Mouse (Mus musculus): ENCODE data around the gene Rbbp5. TPM values are rescaled to one million over a fixed set of nuclear protein-coding genes. Genes with fewer than 3 reads are reported as not detected.
"Not testable (repeated sequence)": the region's sequence is repeated elsewhere in the genome, so short reads cannot be mapped to it uniquely, and the experiment has no call there.

Rbbp5 gene
- polyA plus RNA-seq, 1 experiment from 2014 or later, result 16.5 TPM

- Histone ChIP-seq H3K9ac (replicated peaks; ENCODE audit: low read depth) (no peak overlapping the region), H3K4me1 (ENCODE audit: insufficient read depth, low read depth, low read length) (no peaks in the 10 kb centered on the region), H3K27ac (ENCODE audit: low read length) (no peak overlapping the region), H3K9me3 (ENCODE audit: low read length) (no peaks in the 10 kb centered on the region), H3K36me3 (ENCODE audit: insufficient read depth, low read length) (peaks cover under 1% of the 10 kb centered on the region; the same call in 1 of the 2 replicates), H3K27me3 (replicated peaks; ENCODE audit: insufficient read depth, low read length) (no peaks in the 10 kb centered on the region), H3K4me2 (replicated peaks; ENCODE audit: low read depth, low read length) (no peak overlapping the region), H3K4me3 (ENCODE audit: low read depth, low read length) (no peak overlapping the region)
- TF ChIP-seq EP300 (IDR thresholded peaks at IDR 0.05) (no peak), CTCF (IDR thresholded peaks at IDR 0.05) (peak; percentile 34; the same call in 1 of the 2 replicates)
- DNase-seq (ENCODE audit: low spot score), result no peak
- ATAC-seq, result no peak
- 88% methylated on average over 7 of the region's 7 CpGs for WGBS
Observed at GRCm38 (mm10) chr1:132469519-132469918, 7.6 kb upstream of the Rbbp5 start.

- not testable (repeated sequence) for H3K4me1 ChIP-seq (ENCODE audit: insufficient read depth, low read depth, low read length); DNase-seq (ENCODE audit: low spot score); H3K4me2 ChIP-seq (replicated peaks; ENCODE audit: low read depth, low read length); H3K36me3 ChIP-seq (ENCODE audit: insufficient read depth, low read length); ATAC-seq; H3K27ac ChIP-seq (ENCODE audit: low read length); H3K9me3 ChIP-seq (ENCODE audit: low read length); H3K27me3 ChIP-seq (replicated peaks; ENCODE audit: insufficient read depth, low read length); H3K9ac ChIP-seq (replicated peaks; ENCODE audit: low read depth); H3K4me3 ChIP-seq (ENCODE audit: low read depth, low read length)
- WGBS, result 93% methylated on average over 1 of the region's 1 CpGs
Observed at GRCm38 (mm10) chr1:132470031-132470430, 7.1 kb upstream of the Rbbp5 start.

GRCm38 (mm10) chr1:132471032-132471431 lies 6.1 kb upstream of the Rbbp5 start:
- WGBS, result 78% methylated on average over 2 of the region's 2 CpGs
- Histone ChIP-seq H3K4me3 (ENCODE audit: low read depth, low read length) (no peak overlapping the region), H3K36me3 (ENCODE audit: insufficient read depth, low read length) (no peaks in the 10 kb centered on the region), H3K9ac (replicated peaks; ENCODE audit: low read depth) (no peak overlapping the region), H3K9me3 (ENCODE audit: low read length) (no peaks in the 10 kb centered on the region), H3K27ac (ENCODE audit: low read length) (no peak overlapping the region), H3K4me2 (replicated peaks; ENCODE audit: low read depth, low read length) (no peak overlapping the region), H3K4me1 (ENCODE audit: insufficient read depth, low read depth, low read length) (no peaks in the 10 kb centered on the region), H3K27me3 (replicated peaks; ENCODE audit: insufficient read depth, low read length) (no peaks in the 10 kb centered on the region)
- ATAC-seq (no peak), DNase-seq (ENCODE audit: low spot score) (no peak)
- TF ChIP-seq EP300 (IDR thresholded peaks at IDR 0.05), result no peak
- TF ChIP-seq CTCF (IDR thresholded peaks at IDR 0.05), result no peak

- DNase-seq (ENCODE audit: low spot score), result no peak
- TF ChIP-seq EP300 (IDR thresholded peaks at IDR 0.05) (no peak), CTCF (IDR thresholded peaks at IDR 0.05) (no peak)
Observed at GRCm38 (mm10) chr1:132471499-132471898, 5.7 kb upstream of the Rbbp5 start.

GRCm38 (mm10) chr1:132472537-132472936 lies 4.6 kb upstream of the Rbbp5 start:
- Histone ChIP-seq H3K4me1 (ENCODE audit: insufficient read depth, low read depth, low read length) (no peaks in the 10 kb centered on the region), H3K27ac (ENCODE audit: low read length) (no peak overlapping the region), H3K4me2 (replicated peaks; ENCODE audit: low read depth, low read length) (no peak overlapping the region), H3K4me3 (ENCODE audit: low read depth, low read length) (no peak overlapping the region), H3K27me3 (replicated peaks; ENCODE audit: insufficient read depth, low read length) (no peaks in the 10 kb centered on the region), H3K9me3 (ENCODE audit: low read length) (no peaks in the 10 kb centered on the region), H3K9ac (replicated peaks; ENCODE audit: low read depth) (no peak overlapping the region), H3K36me3 (ENCODE audit: insufficient read depth, low read length) (no peaks in the 10 kb centered on the region)
- WGBS, result 52% methylated on average over 5 of the region's 5 CpGs
- ATAC-seq (no peak), DNase-seq (ENCODE audit: low spot score) (no peak)
- TF ChIP-seq CTCF (IDR thresholded peaks at IDR 0.05) (peak; percentile 61), EP300 (IDR thresholded peaks at IDR 0.05) (no peak)

More at GRCm38 (mm10) chr1:132471499-132471898, 5.7 kb upstream of the Rbbp5 start:
- Histone ChIP-seq H3K9me3 (ENCODE audit: low read length) (no peaks in the 10 kb centered on the region), H3K4me2 (replicated peaks; ENCODE audit: low read depth, low read length) (no peak overlapping the region), H3K9ac (replicated peaks; ENCODE audit: low read depth) (no peak overlapping the region), H3K36me3 (ENCODE audit: insufficient read depth, low read length) (no peaks in the 10 kb centered on the region), H3K27ac (ENCODE audit: low read length) (no peak overlapping the region), H3K27me3 (replicated peaks; ENCODE audit: insufficient read depth, low read length) (no peaks in the 10 kb centered on the region), H3K4me1 (ENCODE audit: insufficient read depth, low read depth, low read length) (no peaks in the 10 kb centered on the region), H3K4me3 (ENCODE audit: low read depth, low read length) (no peak overlapping the region)
- no peak for ATAC-seq
- WGBS, result 89% methylated on average over 5 of the region's 5 CpGs

GRCm38 (mm10) chr1:132474496-132474895 lies 2.7 kb upstream of the Rbbp5 start:
- Histone ChIP-seq H3K9ac (replicated peaks; ENCODE audit: low read depth) (no peak overlapping the region), H3K4me2 (replicated peaks; ENCODE audit: low read depth, low read length) (no peak overlapping the region), H3K4me3 (ENCODE audit: low read depth, low read length) (no peak overlapping the region), H3K27me3 (replicated peaks; ENCODE audit: insufficient read depth, low read length) (no peaks in the 10 kb centered on the region), H3K36me3 (ENCODE audit: insufficient read depth, low read length) (no peaks in the 10 kb centered on the region), H3K4me1 (ENCODE audit: insufficient read depth, low read depth, low read length) (no peaks in the 10 kb centered on the region; the same call in 1 of the 2 replicates), H3K9me3 (ENCODE audit: low read length) (no peaks in the 10 kb centered on the region), H3K27ac (ENCODE audit: low read length) (no peak overlapping the region)
- DNase-seq (ENCODE audit: low spot score) (no peak), ATAC-seq (no peak)
- WGBS, result 70% methylated on average over 1 of the region's 1 CpGs
- TF ChIP-seq CTCF (IDR thresholded peaks at IDR 0.05) (no peak), EP300 (IDR thresholded peaks at IDR 0.05) (no peak)

- TF ChIP-seq CTCF (IDR thresholded peaks at IDR 0.05) (no peak), EP300 (IDR thresholded peaks at IDR 0.05) (no peak)
- H3K4me3 ChIP-seq (ENCODE audit: low read depth, low read length), result peak overlapping the region; percentile 68
- peak overlapping the region; percentile 39; the same call in 1 of the 2 replicates for H3K27ac ChIP-seq (ENCODE audit: low read length)
- DNase-seq (ENCODE audit: low spot score) (no peak), ATAC-seq (peak; percentile 27; the same call in 1 of the 2 replicates)
- H3K36me3 ChIP-seq (ENCODE audit: insufficient read depth, low read length), result no peaks in the 10 kb centered on the region
- WGBS, result 4% methylated on average over 9 of the region's 9 CpGs
- peak overlapping the region; percentile 63 for H3K4me2 ChIP-seq (replicated peaks; ENCODE audit: low read depth, low read length)
- no peaks in the 10 kb centered on the region for H3K9me3 ChIP-seq (ENCODE audit: low read length)
- H3K4me1 ChIP-seq (ENCODE audit: insufficient read depth, low read depth, low read length), result no peaks in the 10 kb centered on the region; the same call in 1 of the 2 replicates
- no peaks in the 10 kb centered on the region for H3K27me3 ChIP-seq (replicated peaks; ENCODE audit: insufficient read depth, low read length)
- peak overlapping the region; percentile 70 for H3K9ac ChIP-seq (replicated peaks; ENCODE audit: low read depth)
Observed at GRCm38 (mm10) chr1:132476575-132476927, 614 bp upstream of the Rbbp5 start.
